Mouse (Mus musculus) cortical plate, adult 2 months (tissue): ENCODE data around the gene Tef.

ENCODE experiments used
- CTCF ChIP-seq: fragments of 200-500 bp; IDR thresholded peaks from 2 replicates; pipeline ENCODE4 v1.5.1; 2011; ENCODE audit warnings: mild to moderate bottlenecking, control low read depth, low read length; ENCODE audit not compliant: insufficient read depth; ENCODE audit errors: extremely low read depth
- POLR2A ChIP-seq: fragments of 200-500 bp; IDR thresholded peaks from 2 replicates; pipeline ENCODE4 v1.6.1; 2011; ENCODE audit warnings: mild to moderate bottlenecking, low read length, control low read depth; ENCODE audit not compliant: insufficient read depth; ENCODE audit errors: extremely low read depth

DNA sequence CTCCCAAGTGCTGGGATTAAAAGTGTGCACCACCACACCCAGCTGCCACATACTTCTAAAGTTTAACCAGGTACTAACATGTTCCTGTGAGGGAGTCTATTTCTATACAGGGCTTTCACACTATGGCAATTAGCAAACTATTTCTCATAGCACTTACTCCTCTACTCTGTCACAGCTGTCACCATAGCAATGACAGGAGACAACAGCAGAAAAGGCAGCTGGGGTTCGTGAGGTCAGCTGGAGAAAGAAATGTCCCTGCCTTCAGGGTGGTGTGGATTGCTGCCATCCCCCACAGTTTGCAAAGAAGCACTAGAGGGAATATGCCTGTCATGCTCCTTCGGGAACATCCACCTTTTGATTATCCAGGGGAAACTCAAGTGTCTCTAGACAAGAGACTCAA is 6.6 kb downstream of the Tef start:
- no peak for TF ChIP-seq POLR2A
- no peak for TF ChIP-seq CTCF
